Mouse (Mus musculus): ENCODE results near the gene Plppr3. TPM values are rescaled to one million over a fixed set of nuclear protein-coding genes. Genes with fewer than 3 reads are reported as not detected.

Gene Plppr3
- total and polyA plus RNA-seq, 2 experiments from 2014 or later, result 328 to 473 TPM

- no peaks in the 10 kb centered on the region for H3K9me3 ChIP-seq (ENCODE audit: low read length)
- peaks cover 28% of the 10 kb centered on the region for H3K4me1 ChIP-seq (ENCODE audit: insufficient read depth)
- H3K27ac ChIP-seq (ENCODE audit: low read depth, low read length), result peak overlapping the region; percentile 98
- no peaks in the 10 kb centered on the region for H3K27me3 ChIP-seq (ENCODE audit: insufficient read depth, low read length)
- ATAC-seq (no peak), DNase-seq (no peak)
- no peak overlapping the region for H3K9ac ChIP-seq
- 49% methylated on average over 9 of the region's 9 CpGs for WGBS
- peak overlapping the region; percentile 56 for H3K4me2 ChIP-seq (ENCODE audit: low read depth)
- H3K36me3 ChIP-seq (ENCODE audit: insufficient read depth), result peaks cover 4% of the 10 kb centered on the region; the same call in 1 of the 2 replicates
- no peak for TF ChIP-seq CTCF (IDR thresholded peaks at IDR 0.05; ENCODE audit: low read depth)
- H3K4me3 ChIP-seq (ENCODE audit: low read depth, low read length), result peak overlapping the region; percentile 34; the same call in 1 of the 2 replicates
Observed at GRCm38 (mm10) chr10:79852107-79852789, 22.2 kb downstream of the Plppr3 start.

- Histone ChIP-seq H3K36me3 (ENCODE audit: insufficient read depth) (no peaks in the 10 kb centered on the region), H3K4me3 (ENCODE audit: low read depth, low read length) (no peak overlapping the region), H3K27ac (ENCODE audit: low read depth, low read length) (peak overlapping the region; percentile 98), H3K4me2 (ENCODE audit: low read depth) (no peak overlapping the region), H3K9ac (no peak overlapping the region), H3K9me3 (ENCODE audit: low read length) (no peaks in the 10 kb centered on the region), H3K27me3 (ENCODE audit: insufficient read depth, low read length) (no peaks in the 10 kb centered on the region), H3K4me1 (ENCODE audit: insufficient read depth) (peaks cover 22% of the 10 kb centered on the region)
- TF ChIP-seq CTCF (IDR thresholded peaks at IDR 0.05; ENCODE audit: low read depth), result no peak
- 76% methylated on average over 3 of the region's 3 CpGs for WGBS
- ATAC-seq, result no peak
- no peak for DNase-seq
Observed at GRCm38 (mm10) chr10:79851653-79852052, 22.8 kb downstream of the Plppr3 start.

- Histone ChIP-seq H3K27me3 (ENCODE audit: insufficient read depth, low read length) (no peaks in the 10 kb centered on the region), H3K9me3 (ENCODE audit: low read length) (no peaks in the 10 kb centered on the region), H3K36me3 (ENCODE audit: insufficient read depth) (no peaks in the 10 kb centered on the region), H3K9ac (no peak overlapping the region), H3K4me1 (ENCODE audit: insufficient read depth) (peaks cover 17% of the 10 kb centered on the region), H3K4me3 (ENCODE audit: low read depth, low read length) (no peak overlapping the region), H3K4me2 (ENCODE audit: low read depth) (no peak overlapping the region), H3K27ac (ENCODE audit: low read depth, low read length) (no peak overlapping the region)
- TF ChIP-seq CTCF (IDR thresholded peaks at IDR 0.05; ENCODE audit: low read depth), result no peak
- no peak for ATAC-seq
- WGBS, result 83% methylated on average over 8 of the region's 8 CpGs
- no peak for DNase-seq
Observed at GRCm38 (mm10) chr10:79849941-79850628, 24.3 kb downstream of the Plppr3 start.

GRCm38 (mm10) chr10:79846553-79846952, 27.9 kb downstream of the Plppr3 start:
- no peak for ATAC-seq

GRCm38 (mm10) chr10:79843476-79843875, 31.0 kb downstream of the Plppr3 start:
- Histone ChIP-seq H3K4me1 (ENCODE audit: insufficient read depth) (no peaks in the 10 kb centered on the region), H3K27ac (ENCODE audit: low read depth, low read length) (no peak overlapping the region), H3K4me2 (ENCODE audit: low read depth) (no peak overlapping the region), H3K4me3 (ENCODE audit: low read depth, low read length) (no peak overlapping the region), H3K36me3 (ENCODE audit: insufficient read depth) (no peaks in the 10 kb centered on the region), H3K9me3 (ENCODE audit: low read length) (no peaks in the 10 kb centered on the region), H3K9ac (no peak overlapping the region), H3K27me3 (ENCODE audit: insufficient read depth, low read length) (no peaks in the 10 kb centered on the region)
- no peak for DNase-seq
- WGBS, result 38% methylated on average over 6 of the region's 6 CpGs
- ATAC-seq, result no peak
- TF ChIP-seq CTCF (IDR thresholded peaks at IDR 0.05; ENCODE audit: low read depth), result no peak

More at GRCm38 (mm10) chr10:79846553-79846952, 27.9 kb downstream of the Plppr3 start:
- Histone ChIP-seq H3K9ac (no peak overlapping the region), H3K27me3 (ENCODE audit: insufficient read depth, low read length) (no peaks in the 10 kb centered on the region), H3K27ac (ENCODE audit: low read depth, low read length) (no peak overlapping the region), H3K36me3 (ENCODE audit: insufficient read depth) (no peaks in the 10 kb centered on the region), H3K4me1 (ENCODE audit: insufficient read depth) (no peaks in the 10 kb centered on the region), H3K9me3 (ENCODE audit: low read length) (no peaks in the 10 kb centered on the region), H3K4me2 (ENCODE audit: low read depth) (no peak overlapping the region), H3K4me3 (ENCODE audit: low read depth, low read length) (no peak overlapping the region)
- no peak for DNase-seq
- no peak for TF ChIP-seq CTCF (IDR thresholded peaks at IDR 0.05; ENCODE audit: low read depth)
- 80% methylated on average over 5 of the region's 5 CpGs for WGBS

- H3K9me3 ChIP-seq (ENCODE audit: low read length), result no peaks in the 10 kb centered on the region
- no peak for TF ChIP-seq CTCF (IDR thresholded peaks at IDR 0.05; ENCODE audit: low read depth)
- no peak overlapping the region for H3K9ac ChIP-seq
- no peaks in the 10 kb centered on the region for H3K27me3 ChIP-seq (ENCODE audit: insufficient read depth, low read length)
- 77% methylated on average over 3 of the region's 3 CpGs for WGBS
- DNase-seq (no peak), ATAC-seq (no peak)
- no peak overlapping the region for H3K27ac ChIP-seq (ENCODE audit: low read depth, low read length)
- H3K4me2 ChIP-seq (ENCODE audit: low read depth), result no peak overlapping the region
- H3K4me1 ChIP-seq (ENCODE audit: insufficient read depth), result no peaks in the 10 kb centered on the region
- no peak overlapping the region for H3K4me3 ChIP-seq (ENCODE audit: low read depth, low read length)
- H3K36me3 ChIP-seq (ENCODE audit: insufficient read depth), result no peaks in the 10 kb centered on the region
Observed at GRCm38 (mm10) chr10:79842322-79842721, 32.1 kb downstream of the Plppr3 start.

Measured in forebrain, postnatal 0 days (tissue).